Mouse (Mus musculus): ENCODE measurements at regions not wholly inside any gene's neighbourhood (a gene's known extent, or its start where the extent isn't known, plus 50 kb on each side); places are given as distances from the start of the nearest gene placed in this dataset.

GRCm38 (mm10) chr14:99641475-99642453 lies 343.3 kb downstream of the Klf5 start:
- no peak overlapping the region for H3K9ac ChIP-seq (ENCODE audit: low read depth, low read length)
- H3K27ac ChIP-seq (replicated peaks; ENCODE audit: insufficient read depth, low read depth, low read length): no peak overlapping the region
- H3K4me1 ChIP-seq (ENCODE audit: control insufficient read depth, insufficient read depth, low read length): no peaks in the 10 kb centered on the region
- H3K36me3 ChIP-seq (ENCODE audit: control insufficient read depth, insufficient read depth, low read length): no peaks in the 10 kb centered on the region
- no peaks in the 10 kb centered on the region for H3K27me3 ChIP-seq (ENCODE audit: control insufficient read depth, insufficient read depth, low read length)
- no peaks in the 10 kb centered on the region for H3K79me2 ChIP-seq (ENCODE audit: control insufficient read depth, insufficient read depth, low read length)
- TF ChIP-seq POLR2A (IDR thresholded peaks at IDR 0.05; ENCODE audit: extremely low read depth, insufficient read depth, low read length): no peak
- TF ChIP-seq CTCF (IDR thresholded peaks at IDR 0.05; ENCODE audit: low read depth, low read length): no peak
- 85% methylated on average over 15 of the region's 15 CpGs for WGBS
- DNase-seq (ENCODE audit: extremely low read depth, low read depth, low spot score): no peak
- H3K4me3 ChIP-seq (ENCODE audit: insufficient read depth, low read depth, low read length): no peak overlapping the region

GRCm38 (mm10) chr14:99646323-99646722 lies 347.8 kb downstream of the Klf5 start:
- no peaks in the 10 kb centered on the region for H3K36me3 ChIP-seq (ENCODE audit: control insufficient read depth, insufficient read depth, low read length)
- no peaks in the 10 kb centered on the region for H3K79me2 ChIP-seq (ENCODE audit: control insufficient read depth, insufficient read depth, low read length)
- TF ChIP-seq POLR2A (IDR thresholded peaks at IDR 0.05; ENCODE audit: extremely low read depth, insufficient read depth, low read length) (no peak), CTCF (IDR thresholded peaks at IDR 0.05; ENCODE audit: low read depth, low read length) (no peak)
- H3K27me3 ChIP-seq (ENCODE audit: control insufficient read depth, insufficient read depth, low read length): no peaks in the 10 kb centered on the region
- DNase-seq (ENCODE audit: extremely low read depth, low read depth, low spot score): no peak
- WGBS: 58% methylated on average over 3 of the region's 3 CpGs
- H3K9ac ChIP-seq (ENCODE audit: low read depth, low read length): no peak overlapping the region
- no peaks in the 10 kb centered on the region for H3K4me1 ChIP-seq (ENCODE audit: control insufficient read depth, insufficient read depth, low read length)
- no peak overlapping the region for H3K4me3 ChIP-seq (ENCODE audit: insufficient read depth, low read depth, low read length)
- no peak overlapping the region for H3K27ac ChIP-seq (replicated peaks; ENCODE audit: insufficient read depth, low read depth, low read length)

- Histone ChIP-seq H3K9ac (ENCODE audit: low read depth, low read length) (no peak overlapping the region), H3K27ac (replicated peaks; ENCODE audit: insufficient read depth, low read depth, low read length) (no peak overlapping the region), H3K4me1 (ENCODE audit: control insufficient read depth, insufficient read depth, low read length) (no peaks in the 10 kb centered on the region), H3K27me3 (ENCODE audit: control insufficient read depth, insufficient read depth, low read length) (no peaks in the 10 kb centered on the region), H3K4me3 (ENCODE audit: insufficient read depth, low read depth, low read length) (no peak overlapping the region), H3K79me2 (ENCODE audit: control insufficient read depth, insufficient read depth, low read length) (no peaks in the 10 kb centered on the region), H3K36me3 (ENCODE audit: control insufficient read depth, insufficient read depth, low read length) (no peaks in the 10 kb centered on the region)
- WGBS: 82% methylated on average over 3 of the region's 3 CpGs
- no peak for DNase-seq (ENCODE audit: extremely low read depth, low read depth, low spot score)
- TF ChIP-seq POLR2A (IDR thresholded peaks at IDR 0.05; ENCODE audit: extremely low read depth, insufficient read depth, low read length) (no peak), CTCF (IDR thresholded peaks at IDR 0.05; ENCODE audit: low read depth, low read length) (no peak)
These were observed 375.9 kb downstream of the Klf5 start for GRCm38 (mm10) chr14:99674399-99674798.

GRCm38 (mm10) chr14:99687062-99687806 lies 388.7 kb downstream of the Klf5 start:
- no peak for DNase-seq (ENCODE audit: extremely low read depth, low read depth, low spot score)
- no peak overlapping the region for H3K4me3 ChIP-seq (ENCODE audit: insufficient read depth, low read depth, low read length)
- no peak overlapping the region for H3K9ac ChIP-seq (ENCODE audit: low read depth, low read length)
- H3K27me3 ChIP-seq (ENCODE audit: control insufficient read depth, insufficient read depth, low read length): no peaks in the 10 kb centered on the region
- no peaks in the 10 kb centered on the region for H3K79me2 ChIP-seq (ENCODE audit: control insufficient read depth, insufficient read depth, low read length)
- no peaks in the 10 kb centered on the region for H3K4me1 ChIP-seq (ENCODE audit: control insufficient read depth, insufficient read depth, low read length)
- no peak for TF ChIP-seq CTCF (IDR thresholded peaks at IDR 0.05; ENCODE audit: low read depth, low read length)
- H3K36me3 ChIP-seq (ENCODE audit: control insufficient read depth, insufficient read depth, low read length): no peaks in the 10 kb centered on the region
- H3K27ac ChIP-seq (replicated peaks; ENCODE audit: insufficient read depth, low read depth, low read length): no peak overlapping the region
- 78% methylated on average over 8 of the region's 8 CpGs for WGBS

GRCm38 (mm10) chr14:99688415-99688814 lies 389.9 kb downstream of the Klf5 start:
- no peaks in the 10 kb centered on the region for H3K27me3 ChIP-seq (ENCODE audit: control insufficient read depth, insufficient read depth, low read length)
- no peak overlapping the region for H3K27ac ChIP-seq (replicated peaks; ENCODE audit: insufficient read depth, low read depth, low read length)
- no peak for DNase-seq (ENCODE audit: extremely low read depth, low read depth, low spot score)
- H3K4me3 ChIP-seq (ENCODE audit: insufficient read depth, low read depth, low read length): no peak overlapping the region
- WGBS: 84% methylated on average over 4 of the region's 4 CpGs
- H3K9ac ChIP-seq (ENCODE audit: low read depth, low read length): no peak overlapping the region
- no peaks in the 10 kb centered on the region for H3K79me2 ChIP-seq (ENCODE audit: control insufficient read depth, insufficient read depth, low read length)
- no peaks in the 10 kb centered on the region for H3K36me3 ChIP-seq (ENCODE audit: control insufficient read depth, insufficient read depth, low read length)
- H3K4me1 ChIP-seq (ENCODE audit: control insufficient read depth, insufficient read depth, low read length): no peaks in the 10 kb centered on the region
- TF ChIP-seq CTCF (IDR thresholded peaks at IDR 0.05; ENCODE audit: low read depth, low read length) (no peak), POLR2A (IDR thresholded peaks at IDR 0.05; ENCODE audit: extremely low read depth, insufficient read depth, low read length) (no peak)
